9 mouse cellular contexts compared by ENCODE assay signal in the genomic region with DNA sequence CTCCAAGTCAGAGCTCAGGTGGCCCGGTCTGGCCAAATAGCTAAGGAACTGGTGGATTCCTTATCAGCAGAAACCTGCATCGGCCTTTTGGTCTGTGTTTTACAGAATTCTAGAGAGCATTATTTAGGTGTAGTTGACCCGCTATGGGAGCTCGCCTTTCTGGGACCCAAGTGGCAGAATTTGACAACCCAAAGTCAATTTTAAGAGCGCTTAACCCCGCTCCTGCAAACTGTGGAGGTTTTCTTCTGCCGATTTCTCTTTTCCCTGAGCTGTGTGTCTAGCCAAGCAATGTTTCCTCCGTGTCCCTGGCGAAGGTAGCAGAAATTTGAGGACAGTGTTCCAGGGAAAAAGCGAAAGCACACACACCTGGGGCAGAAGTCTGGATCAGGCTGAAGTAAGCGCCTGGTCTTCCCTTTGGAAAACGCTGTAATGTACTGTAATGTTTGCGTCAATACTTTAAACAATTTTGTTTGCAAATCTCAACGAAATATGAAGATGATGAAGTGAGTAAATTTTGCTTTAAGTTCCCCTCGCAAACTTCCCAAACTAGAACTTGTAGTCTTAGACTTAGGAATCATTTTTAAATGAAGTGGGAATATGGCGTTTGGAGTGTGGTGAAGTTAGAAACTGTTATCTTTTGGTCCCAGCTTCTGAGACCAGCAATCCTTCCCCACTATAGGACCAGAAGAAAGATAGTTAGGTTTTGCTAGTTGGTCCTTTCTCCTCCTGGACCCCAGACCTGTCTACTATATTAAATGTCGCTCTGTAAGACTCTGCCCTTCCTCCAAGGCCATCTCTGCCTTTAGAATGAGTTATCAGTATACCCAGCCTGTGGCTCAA. TPM values are rescaled to one million over a fixed set of nuclear protein-coding genes. Genes with fewer than 3 reads are reported as not detected.
DNase-seq lines count a peak whose midpoint lies in the region; ATAC-seq and TF ChIP-seq lines count a peak whose summit lies in the region.
"Had no signal": no experiment of that assay in that cellular context is flagged by ENCODE, and none has a peak within 500 bp of the region (broad histone marks: within the 10 kb centered on the region; RNA-seq: fewer than 3 reads in every experiment).

No protein-coding gene starts in this region.

- no peak for TF ChIP-seq CTCF in heart, adult 2 months (IDR thresholded peaks at IDR 0.05)
- no peak for TF ChIP-seq CTCF in midbrain, postnatal 0 days (IDR thresholded peaks at IDR 0.05)

- H3K9ac ChIP-seq in heart, adult 2 months (ENCODE audit: low read depth, low read length) = no peak overlapping the region
- no peak overlapping the region for H3K9ac ChIP-seq in embryonic facial prominence, embryonic 11.5 days (replicated peaks; ENCODE audit: low read length)
- H3K9ac ChIP-seq in hindbrain, embryonic 16.5 days (ENCODE audit: low read depth, low read length) = no peak overlapping the region
- H3K9ac ChIP-seq in midbrain, postnatal 0 days (replicated peaks; ENCODE audit: low read length, poor library complexity, severe bottlenecking) = no peak overlapping the region

- H3K79me2 ChIP-seq in heart, adult 2 months (replicated peaks; ENCODE audit: control insufficient read depth, insufficient read depth, low read length) = no peaks in the 10 kb centered on the region

- intact Hi-C loops in heart, adult 2 months (cut with DNase I) = no loop called here
- intact Hi-C loops in heart, postnatal 25 days (cut with DNase I) = loop anchor here (10.0 kb wide), 1 partner anchor 1129 kb away; a partner anchor contains a TSS

- no peak for TF ChIP-seq EP300 in heart, adult 2 months (IDR thresholded peaks at IDR 0.05; ENCODE audit: insufficient read depth, low read depth, low read length)

- H3K4me3 ChIP-seq in heart, adult 2 months = no peak overlapping the region
- no peak overlapping the region for H3K4me3 ChIP-seq in embryonic facial prominence, embryonic 11.5 days (ENCODE audit: low read depth, low read length)
- H3K4me3 ChIP-seq in hindbrain, embryonic 16.5 days (ENCODE audit: low read length) = peak overlapping the region; percentile 54
- peak overlapping the region; percentile 45; the same call in 1 of the 2 replicates for H3K4me3 ChIP-seq in midbrain, postnatal 0 days (ENCODE audit: low read depth, low read length)
- H3K4me3 ChIP-seq: erythroblast, embryonic 14.5 days had no signal

- H3K4me2 ChIP-seq in embryonic facial prominence, embryonic 11.5 days (ENCODE audit: low read depth, low read length) = peak overlapping the region; percentile 88; the same call in 1 of the 2 replicates
- peak overlapping the region; percentile 99 for H3K4me2 ChIP-seq in hindbrain, embryonic 16.5 days (ENCODE audit: low read length)
- H3K4me2 ChIP-seq in midbrain, postnatal 0 days (ENCODE audit: low read depth, low read length, poor library complexity, severe bottlenecking) = no peak overlapping the region

- DNase-seq in heart, adult 2 months = peak; percentile 4 to 24
- no peak for DNase-seq in heart, postnatal 25 days (ENCODE audit: low spot score)
- DNase-seq in embryonic facial prominence, embryonic 11.5 days (ENCODE audit: low spot score) = no peak
- no peak for DNase-seq in midbrain, postnatal 0 days (ENCODE audit: low spot score)
- no peak for DNase-seq in layer of hippocampus, adult 8-10 months (ENCODE audit: low spot score in 2 of 2)
- no peak for DNase-seq in kidney, adult 11 months

- no peaks in the 10 kb centered on the region for H3K36me3 ChIP-seq in heart, adult 2 months (ENCODE audit: control insufficient read depth, insufficient read depth, low read length)
- H3K36me3 ChIP-seq in embryonic facial prominence, embryonic 11.5 days (replicated peaks; ENCODE audit: control insufficient read depth, insufficient read depth, low read depth, low read length) = no peaks in the 10 kb centered on the region
- H3K36me3 ChIP-seq in hindbrain, embryonic 16.5 days (ENCODE audit: control insufficient read depth, insufficient read depth, low read length) = no peaks in the 10 kb centered on the region
- no peaks in the 10 kb centered on the region for H3K36me3 ChIP-seq in midbrain, postnatal 0 days (ENCODE audit: insufficient read depth, low read length)

- no peaks in the 10 kb centered on the region for H3K4me1 ChIP-seq in heart, adult 2 months (ENCODE audit: control insufficient read depth, insufficient read depth, low read length)
- H3K4me1 ChIP-seq in embryonic facial prominence, embryonic 11.5 days (ENCODE audit: control insufficient read depth, insufficient read depth, low read length) = no peaks in the 10 kb centered on the region; the same call in none of the 2 replicates
- H3K4me1 ChIP-seq in hindbrain, embryonic 16.5 days (ENCODE audit: control insufficient read depth, insufficient read depth, low read depth, low read length) = peaks cover 21% of the 10 kb centered on the region
- peaks cover 9% of the 10 kb centered on the region for H3K4me1 ChIP-seq in midbrain, postnatal 0 days (ENCODE audit: insufficient read depth, low read length)

- no peak for ATAC-seq in embryonic facial prominence, embryonic 11.5 days (replicated peaks; ENCODE audit: insufficient number of reproducible peaks, low FRiP score, low TSS enrichment, low read depth)
- ATAC-seq in hindbrain, embryonic 16.5 days = no peak
- no peak for ATAC-seq in midbrain, postnatal 0 days (ENCODE audit: low FRiP score)
- no peak for ATAC-seq in erythroid progenitor cell, adult 5-6 weeks (replicated peaks; ENCODE audit: low FRiP score, poor library complexity, severe bottlenecking)

- peaks cover 16% of the 10 kb centered on the region for H3K27me3 ChIP-seq in heart, adult 2 months (ENCODE audit: control insufficient read depth, insufficient read depth, low read length)
- peaks cover 37% of the 10 kb centered on the region for H3K27me3 ChIP-seq in embryonic facial prominence, embryonic 11.5 days (ENCODE audit: control insufficient read depth, insufficient read depth, low read length)
- peaks cover 63% of the 10 kb centered on the region for H3K27me3 ChIP-seq in hindbrain, embryonic 16.5 days (replicated peaks; ENCODE audit: control insufficient read depth, insufficient read depth, low read length)
- H3K27me3 ChIP-seq in midbrain, postnatal 0 days (ENCODE audit: insufficient read depth, low read length) = peaks cover 77% of the 10 kb centered on the region

- 7% methylated on average over 17 of the region's 17 CpGs for WGBS in heart, adult 2 months
- 2% methylated on average over 17 of the region's 17 CpGs for WGBS in embryonic facial prominence, embryonic 11.5 days
- WGBS in hindbrain, embryonic 16.5 days = 2% methylated on average over 17 of the region's 17 CpGs
- WGBS in midbrain, postnatal 0 days = 2% methylated on average over 17 of the region's 17 CpGs

- H3K9me3 ChIP-seq in embryonic facial prominence, embryonic 11.5 days (replicated peaks; ENCODE audit: control insufficient read depth, low read length) = no peaks in the 10 kb centered on the region
- H3K9me3 ChIP-seq in hindbrain, embryonic 16.5 days (ENCODE audit: control insufficient read depth, low read length) = no peaks in the 10 kb centered on the region
- no peaks in the 10 kb centered on the region for H3K9me3 ChIP-seq in midbrain, postnatal 0 days (ENCODE audit: low read length)

- TF ChIP-seq POLR2A in heart, adult 2 months (IDR thresholded peaks at IDR 0.05; ENCODE audit: insufficient read depth, low read depth, low read length) = no peak

- H3K27ac ChIP-seq in heart, adult 2 months = no peak overlapping the region
- H3K27ac ChIP-seq in embryonic facial prominence, embryonic 11.5 days (replicated peaks; ENCODE audit: low read depth, low read length) = no peak overlapping the region
- no peak overlapping the region for H3K27ac ChIP-seq in hindbrain, embryonic 16.5 days (ENCODE audit: low read depth, low read length)
- no peak overlapping the region for H3K27ac ChIP-seq in midbrain, postnatal 0 days (ENCODE audit: low read depth, low read length)

RNA-seq across cellular contexts. Expression of a gene that starts 1.1 kb away (rescaled TPM):
- total RNA-seq in heart, adult 2 months (2021) = under 1 TPM; 0.39 to 0.41 TPM
- 0.10 and 0.18 TPM in 2 replicates for polyA plus RNA-seq in heart, adult 2 months (2012; rRNA removed)
- not detected for total RNA-seq in heart, postnatal 25 days (2021)
- polyA plus RNA-seq in embryonic facial prominence, embryonic 11.5 days (2014; fragmentation: Nextera tagmentation; extraction: Ambion mirVana) = 3.7 and 4.4 TPM in 2 replicates
- 0.15 and 1.3 TPM in 2 replicates for polyA plus RNA-seq in hindbrain, embryonic 16.5 days (2015; fragmentation: Nextera tagmentation; extraction: Ambion mirVana)
- total RNA-seq in midbrain, postnatal 0 days (2014; rRNA removed) = not detected in 2 replicates
- polyA plus RNA-seq in midbrain, postnatal 0 days (2015; fragmentation: Nextera tagmentation; extraction: Ambion mirVana) = 3.4 and 3.7 TPM in 2 replicates
- not detected in 2 replicates for total RNA-seq in erythroid progenitor cell, adult 5-6 weeks (2015; ENCODE audit: low replicate concordance)
- total RNA-seq in erythroid progenitor cell, adult 5-6 weeks (2017; ENCODE audit: low replicate concordance) = not detected in 2 replicates
- under 1 TPM in 2 of 4 experiments, not detected in 2; 0.20 to 0.25 TPM for total RNA-seq in layer of hippocampus, adult 8-10 months (2022)
- polyA plus RNA-seq: erythroblast, embryonic 14.5 days had no signal

Comparison
In these comparisons a context has a peak if more than half of its experiments do, and no peak if none do; other contexts are left out.
1. DNase-seq: peak in heart, adult 2 months (2 of 2); none in heart, postnatal 25 days (single experiment), embryonic facial prominence, embryonic 11.5 days (single experiment), midbrain, postnatal 0 days (single experiment), layer of hippocampus, adult 8-10 months (0 of 2) and kidney, adult 11 months (single experiment).
2. H3K4me3 ChIP-seq: peak in hindbrain, embryonic 16.5 days (single experiment) and midbrain, postnatal 0 days (single experiment); none in heart, adult 2 months (single experiment) and embryonic facial prominence, embryonic 11.5 days (single experiment).